Mouse (Mus musculus) layer of hippocampus, adult 11-12 months (tissue): Measurements from ENCODE around the gene Sytl5.

Source experiments
- DNase-seq: peaks from one replicate; pipeline ENCODE4 v3.0.0; 2022; ENCODE audit warnings: low spot score

Gene Sytl5

DNA sequence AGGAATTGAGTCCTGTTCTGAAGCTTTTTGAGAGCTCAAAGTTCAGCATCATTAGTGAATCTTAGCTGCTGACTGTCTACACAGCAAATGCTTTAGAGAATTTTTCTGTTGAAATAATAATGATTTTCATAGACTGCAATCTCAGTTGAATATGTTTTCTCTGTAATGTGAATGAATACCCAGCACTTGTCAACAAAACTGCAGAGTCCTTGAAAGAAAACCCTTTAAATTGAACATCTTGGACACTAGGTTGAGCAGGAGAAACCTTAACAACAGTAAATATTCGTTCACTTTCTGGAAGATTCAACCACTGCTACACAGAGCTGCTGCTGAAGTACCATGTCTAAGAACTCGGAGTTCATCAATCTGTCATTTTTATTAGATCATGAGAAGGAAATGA lies at the start of gene Sytl5:
Sytl5 (plus strand) TSS at position 301 of the 400 bp plus-strand sequence.
- no peak for DNase-seq

DNA sequence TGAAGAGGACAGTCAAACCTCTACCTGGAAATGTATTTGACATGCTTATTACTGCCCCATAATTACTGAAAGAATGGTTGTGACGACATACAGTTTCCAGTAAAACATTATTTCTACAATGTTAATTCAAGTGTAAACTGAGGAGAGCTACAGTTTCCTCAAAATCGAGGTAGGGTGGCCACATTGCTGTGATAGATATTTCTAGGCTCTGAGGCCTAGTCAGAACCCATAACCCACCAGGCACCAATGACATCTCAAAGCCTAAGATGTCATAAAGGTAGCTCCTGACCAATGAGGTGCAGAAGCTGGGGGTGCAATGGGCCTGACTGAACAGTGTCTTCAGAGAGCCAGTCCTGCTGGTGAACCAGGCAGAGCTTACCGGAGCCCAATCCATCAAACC lies 38.8 kb upstream of the Sytl5 start, which contains the start of gene Hypm:
Hypm (plus strand) TSS at position 301 of the 400 bp plus-strand sequence.
- DNase-seq, result no peak

GRCm38 (mm10) chrX:9849403-9849802 lies 36.0 kb upstream of the Sytl5 start, which contains the start of gene H2al3:
Gene H2al3, plus strand, starts transcription at chrX:9849703.
- DNase-seq, result no peak

DNA sequence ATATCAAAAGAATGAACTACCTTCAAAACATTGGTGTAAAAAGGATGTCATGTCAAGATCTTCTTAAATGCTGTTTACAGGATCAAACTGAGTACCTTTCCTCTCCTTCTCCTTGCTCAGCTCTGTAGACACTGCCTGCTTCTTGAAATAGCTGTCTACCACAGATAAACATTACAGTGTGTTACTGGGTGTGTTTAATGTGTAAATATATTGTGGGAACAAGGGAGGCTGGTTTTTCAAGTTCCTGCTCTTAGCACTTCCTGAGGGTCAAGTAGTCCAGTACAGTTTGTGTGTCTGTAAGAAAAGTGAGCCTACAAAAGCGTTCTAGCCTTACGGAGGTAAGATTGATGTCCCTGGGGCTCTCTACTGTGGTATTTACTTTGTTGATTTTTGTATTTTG lies 23.6 kb upstream of the Sytl5 start:
- DNase-seq, result no peak

- no peak for DNase-seq
These were observed 9.9 kb upstream of the Sytl5 start for GRCm38 (mm10) chrX:9875519-9875918.

DNA sequence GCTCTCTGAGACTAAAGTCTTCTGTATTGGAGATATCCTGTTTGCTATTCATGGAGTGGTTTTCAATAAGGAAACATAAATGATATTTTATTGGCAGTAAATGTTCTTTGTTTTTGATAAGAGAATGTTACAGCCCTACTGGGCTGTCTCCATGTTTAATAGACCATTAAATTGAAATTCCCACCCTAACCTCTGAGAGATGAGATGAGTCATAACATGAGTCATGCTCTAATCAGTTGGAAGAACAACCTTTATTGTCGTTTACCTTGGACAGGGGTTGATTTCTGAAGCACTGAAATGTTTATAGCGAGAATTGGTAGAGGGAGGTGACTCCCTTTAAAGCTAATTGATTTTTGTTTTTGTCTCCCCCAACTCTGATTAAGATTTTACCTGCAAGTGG lies 24.1 kb downstream of the Sytl5 start:
- no peak for DNase-seq

DNA sequence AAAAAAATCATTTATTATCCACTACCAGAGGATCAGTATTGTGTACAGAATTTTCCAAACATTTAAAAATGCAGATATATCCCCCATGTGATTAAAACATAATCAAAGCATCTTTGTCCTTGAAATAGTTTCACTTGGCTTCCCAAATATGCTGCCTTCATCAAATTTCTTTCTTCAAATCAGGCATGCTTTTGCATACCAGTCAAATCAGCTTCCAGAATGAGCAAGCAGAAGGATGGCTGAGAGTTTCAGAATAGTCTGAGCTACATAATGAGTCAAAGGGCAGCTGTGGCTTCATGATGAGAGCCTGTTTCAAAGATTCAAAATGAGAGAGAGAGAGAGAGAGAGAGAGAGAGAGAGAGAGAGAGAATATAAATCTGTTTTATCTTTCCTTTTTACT lies 48.4 kb downstream of the Sytl5 start:
- DNase-seq, result no peak

GRCm38 (mm10) chrX:9984094-9984669 lies 98.8 kb downstream of the Sytl5 start:
- no peak for DNase-seq

- DNase-seq, result no peak
These were observed 115.3 kb downstream of the Sytl5 start for GRCm38 (mm10) chrX:10000718-10001117.

GRCm38 (mm10) chrX:10005946-10006345 lies 120.5 kb downstream of the Sytl5 start:
- DNase-seq, result no peak

DNA sequence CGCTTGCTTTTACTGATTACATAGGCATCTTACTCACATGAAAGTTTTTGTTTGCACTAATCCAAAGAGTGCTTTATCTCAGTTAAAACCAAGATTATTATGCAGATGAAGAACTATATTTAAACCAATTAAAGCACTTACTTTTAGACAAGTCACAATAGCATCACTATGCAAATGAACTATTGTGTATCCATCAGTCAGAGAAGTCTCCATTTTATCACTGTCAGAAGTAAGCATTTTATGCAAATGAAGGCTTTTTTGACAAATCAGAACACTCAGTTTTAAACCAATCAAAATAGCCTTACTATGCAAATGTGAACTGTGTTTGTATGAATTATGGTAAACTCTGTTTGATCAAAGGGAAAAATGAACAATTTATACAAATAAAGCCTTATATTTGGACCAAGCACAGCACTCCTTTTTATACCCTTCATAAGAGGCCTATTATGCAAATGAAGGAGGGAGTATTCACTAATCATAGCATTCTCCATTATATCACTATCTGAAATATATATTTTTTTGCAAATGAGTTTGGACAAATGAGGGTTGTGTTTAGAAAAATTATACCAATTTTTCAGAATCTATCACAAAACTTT lies 122.4 kb downstream of the Sytl5 start:
- DNase-seq, result no peak

GRCm38 (mm10) chrX:10010202-10010601 lies 124.8 kb downstream of the Sytl5 start:
- DNase-seq, result no peak

DNA sequence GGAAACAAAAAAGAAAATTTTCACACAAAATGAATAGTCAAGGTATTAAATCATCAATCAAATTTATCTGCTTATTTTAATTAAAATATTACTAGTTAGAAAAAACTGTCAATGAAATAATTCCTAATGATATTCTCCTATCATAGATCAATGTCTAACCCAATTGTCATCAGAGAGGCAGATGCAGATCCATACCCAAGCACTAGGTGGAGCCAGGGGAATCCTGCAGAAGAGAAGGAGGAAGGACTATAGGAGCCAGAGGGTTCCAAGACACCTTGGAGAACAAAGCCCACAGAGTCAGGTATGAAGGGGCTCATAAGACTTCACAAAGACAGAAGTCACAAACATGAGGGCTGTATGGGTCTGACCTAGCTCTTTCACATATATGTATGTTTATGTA lies 149.2 kb downstream of the Sytl5 start:
- no peak for DNase-seq
